Mouse (Mus musculus) olfactory bulb, adult 2 months (tissue): ENCODE data around the gene Zfp37.
"Not testable (repeated sequence)": the region's sequence is repeated elsewhere in the genome, so short reads cannot be mapped to it uniquely, and the experiment has no call there.

Source experiments
- CTCF ChIP-seq: fragments of 200-500 bp; IDR thresholded peaks from 2 replicates; pipeline ENCODE4 v1.5.1; 2012; ENCODE audit warnings: low read depth, mild to moderate bottlenecking, low read length, moderate library complexity; ENCODE audit not compliant: insufficient read depth
- POLR2A ChIP-seq: fragments of 200-500 bp; IDR thresholded peaks from 2 replicates; pipeline ENCODE4 v1.6.1; 2012; ENCODE audit warnings: mild to moderate bottlenecking, low read depth, low read length, moderate library complexity; ENCODE audit not compliant: insufficient read depth

GRCm38 (mm10) chr4:62266016-62266415, 35.2 kb upstream of the Zfp37 start:
- TF ChIP-seq CTCF, POLR2A: not testable (repeated sequence)
